Mouse (Mus musculus): ENCODE measurements around the gene Scamp5. TPM values are rescaled to one million over a fixed set of nuclear protein-coding genes. Genes with fewer than 3 reads are reported as not detected.

Scamp5 gene
- polyA plus RNA-seq, 1 experiment from 2014 or later: 4.1 TPM

- Histone ChIP-seq H3K4me1 (ENCODE audit: control insufficient read depth, insufficient read depth, low read length) (peaks cover 12% of the 10 kb centered on the region; the same call in 1 of the 2 replicates), H3K27ac (replicated peaks; ENCODE audit: low read depth, low read length) (peak overlapping the region; percentile 84), H3K27me3 (ENCODE audit: control insufficient read depth, insufficient read depth, low read length) (no peaks in the 10 kb centered on the region), H3K9me3 (ENCODE audit: control insufficient read depth, low read length) (no peaks in the 10 kb centered on the region), H3K4me3 (ENCODE audit: low read depth, low read length) (no peak overlapping the region), H3K36me3 (ENCODE audit: control insufficient read depth, insufficient read depth, low read length) (no peaks in the 10 kb centered on the region), H3K9ac (ENCODE audit: low read length) (no peak overlapping the region), H3K4me2 (ENCODE audit: low read depth, severe bottlenecking) (no peak overlapping the region)
- ATAC-seq (ENCODE audit: insufficient number of reproducible peaks, low FRiP score, low TSS enrichment, low read depth): peak; percentile 78
- peak; percentile 59 for DNase-seq (ENCODE audit: low spot score)
- 26% methylated on average over 20 of the region's 20 CpGs for WGBS
Measured at GRCm38 (mm10) chr9:57420321-57421120, 47.3 kb downstream of the Scamp5 start.

- 77% methylated on average over 16 of the region's 16 CpGs for WGBS
- Histone ChIP-seq H3K27ac (replicated peaks; ENCODE audit: low read depth, low read length) (peak overlapping the region; percentile 84), H3K4me1 (ENCODE audit: control insufficient read depth, insufficient read depth, low read length) (peaks cover 12% of the 10 kb centered on the region; the same call in 1 of the 2 replicates), H3K9me3 (ENCODE audit: control insufficient read depth, low read length) (no peaks in the 10 kb centered on the region), H3K4me3 (ENCODE audit: low read depth, low read length) (no peak overlapping the region), H3K27me3 (ENCODE audit: control insufficient read depth, insufficient read depth, low read length) (no peaks in the 10 kb centered on the region), H3K36me3 (ENCODE audit: control insufficient read depth, insufficient read depth, low read length) (no peaks in the 10 kb centered on the region), H3K9ac (ENCODE audit: low read length) (no peak overlapping the region), H3K4me2 (ENCODE audit: low read depth, severe bottlenecking) (no peak overlapping the region)
- no peak for ATAC-seq (ENCODE audit: insufficient number of reproducible peaks, low FRiP score, low TSS enrichment, low read depth)
- no peak for DNase-seq (ENCODE audit: low spot score)
Measured at GRCm38 (mm10) chr9:57419521-57420267, 48.2 kb downstream of the Scamp5 start.

- no peak for DNase-seq (ENCODE audit: low spot score)
- no peak for ATAC-seq (ENCODE audit: insufficient number of reproducible peaks, low FRiP score, low TSS enrichment, low read depth)
- Histone ChIP-seq H3K4me2 (ENCODE audit: low read depth, severe bottlenecking) (no peak overlapping the region), H3K36me3 (ENCODE audit: control insufficient read depth, insufficient read depth, low read length) (no peaks in the 10 kb centered on the region), H3K4me3 (ENCODE audit: low read depth, low read length) (no peak overlapping the region), H3K27me3 (ENCODE audit: control insufficient read depth, insufficient read depth, low read length) (no peaks in the 10 kb centered on the region), H3K4me1 (ENCODE audit: control insufficient read depth, insufficient read depth, low read length) (peaks cover 12% of the 10 kb centered on the region; the same call in 1 of the 2 replicates), H3K9ac (ENCODE audit: low read length) (no peak overlapping the region), H3K27ac (replicated peaks; ENCODE audit: low read depth, low read length) (no peak overlapping the region), H3K9me3 (ENCODE audit: control insufficient read depth, low read length) (no peaks in the 10 kb centered on the region)
- WGBS: 84% methylated on average over 8 of the region's 8 CpGs
Measured at GRCm38 (mm10) chr9:57417341-57417740, 50.5 kb downstream of the Scamp5 start.

- DNase-seq (ENCODE audit: low spot score): no peak
- H3K9me3 ChIP-seq (ENCODE audit: control insufficient read depth, low read length): no peaks in the 10 kb centered on the region
- no peak overlapping the region for H3K9ac ChIP-seq (ENCODE audit: low read length)
- WGBS: 90% methylated on average over 9 of the region's 9 CpGs
- no peak overlapping the region for H3K4me3 ChIP-seq (ENCODE audit: low read depth, low read length)
- no peaks in the 10 kb centered on the region for H3K27me3 ChIP-seq (ENCODE audit: control insufficient read depth, insufficient read depth, low read length)
- H3K27ac ChIP-seq (replicated peaks; ENCODE audit: low read depth, low read length): no peak overlapping the region
- H3K4me1 ChIP-seq (ENCODE audit: control insufficient read depth, insufficient read depth, low read length): no peaks in the 10 kb centered on the region
- no peak overlapping the region for H3K4me2 ChIP-seq (ENCODE audit: low read depth, severe bottlenecking)
- no peak for ATAC-seq (ENCODE audit: insufficient number of reproducible peaks, low FRiP score, low TSS enrichment, low read depth)
- no peaks in the 10 kb centered on the region for H3K36me3 ChIP-seq (ENCODE audit: control insufficient read depth, insufficient read depth, low read length)
Measured at GRCm38 (mm10) chr9:57407120-57407905, 60.5 kb downstream of the Scamp5 start.

GRCm38 (mm10) chr9:57406395-57406794 lies 61.5 kb downstream of the Scamp5 start:
- Histone ChIP-seq H3K4me1 (ENCODE audit: control insufficient read depth, insufficient read depth, low read length) (no peaks in the 10 kb centered on the region), H3K4me2 (ENCODE audit: low read depth, severe bottlenecking) (no peak overlapping the region), H3K27ac (replicated peaks; ENCODE audit: low read depth, low read length) (no peak overlapping the region), H3K27me3 (ENCODE audit: control insufficient read depth, insufficient read depth, low read length) (no peaks in the 10 kb centered on the region), H3K9ac (ENCODE audit: low read length) (no peak overlapping the region), H3K36me3 (ENCODE audit: control insufficient read depth, insufficient read depth, low read length) (no peaks in the 10 kb centered on the region), H3K4me3 (ENCODE audit: low read depth, low read length) (no peak overlapping the region), H3K9me3 (ENCODE audit: control insufficient read depth, low read length) (no peaks in the 10 kb centered on the region)
- WGBS: 82% methylated on average over 5 of the region's 5 CpGs
- ATAC-seq (ENCODE audit: insufficient number of reproducible peaks, low FRiP score, low TSS enrichment, low read depth) (no peak), DNase-seq (ENCODE audit: low spot score) (no peak)

GRCm38 (mm10) chr9:57404036-57404435 lies 63.8 kb downstream of the Scamp5 start:
- no peaks in the 10 kb centered on the region; the same call in 1 of the 2 replicates for H3K9me3 ChIP-seq (ENCODE audit: control insufficient read depth, low read length)
- no peak for ATAC-seq (ENCODE audit: insufficient number of reproducible peaks, low FRiP score, low TSS enrichment, low read depth)
- H3K4me3 ChIP-seq (ENCODE audit: low read depth, low read length): no peak overlapping the region
- H3K36me3 ChIP-seq (ENCODE audit: control insufficient read depth, insufficient read depth, low read length): no peaks in the 10 kb centered on the region
- WGBS: 90% methylated on average over 5 of the region's 5 CpGs
- no peak overlapping the region for H3K4me2 ChIP-seq (ENCODE audit: low read depth, severe bottlenecking)
- no peak overlapping the region for H3K9ac ChIP-seq (ENCODE audit: low read length)
- no peaks in the 10 kb centered on the region for H3K4me1 ChIP-seq (ENCODE audit: control insufficient read depth, insufficient read depth, low read length)
- H3K27me3 ChIP-seq (ENCODE audit: control insufficient read depth, insufficient read depth, low read length): no peaks in the 10 kb centered on the region
- DNase-seq (ENCODE audit: low spot score): no peak
- H3K27ac ChIP-seq (replicated peaks; ENCODE audit: low read depth, low read length): no peak overlapping the region

- Histone ChIP-seq H3K9me3 (ENCODE audit: control insufficient read depth, low read length) (no peaks in the 10 kb centered on the region; the same call in 1 of the 2 replicates), H3K36me3 (ENCODE audit: control insufficient read depth, insufficient read depth, low read length) (no peaks in the 10 kb centered on the region), H3K4me1 (ENCODE audit: control insufficient read depth, insufficient read depth, low read length) (no peaks in the 10 kb centered on the region), H3K4me2 (ENCODE audit: low read depth, severe bottlenecking) (no peak overlapping the region), H3K27me3 (ENCODE audit: control insufficient read depth, insufficient read depth, low read length) (no peaks in the 10 kb centered on the region), H3K27ac (replicated peaks; ENCODE audit: low read depth, low read length) (no peak overlapping the region), H3K4me3 (ENCODE audit: low read depth, low read length) (no peak overlapping the region), H3K9ac (ENCODE audit: low read length) (no peak overlapping the region)
- ATAC-seq (ENCODE audit: insufficient number of reproducible peaks, low FRiP score, low TSS enrichment, low read depth) (no peak), DNase-seq (ENCODE audit: low spot score) (no peak)
- WGBS: 85% methylated on average over 15 of the region's 15 CpGs
Measured at GRCm38 (mm10) chr9:57402318-57403251, 65.3 kb downstream of the Scamp5 start.

Measured in limb, embryonic 11.5 days (tissue).